Mouse (Mus musculus): ENCODE data around the gene Sprr2a2. TPM values are rescaled to one million over a fixed set of nuclear protein-coding genes. Genes with fewer than 3 reads are reported as not detected.

The Sprr2a2 gene
- not detected for total RNA-seq (2023)

DNA sequence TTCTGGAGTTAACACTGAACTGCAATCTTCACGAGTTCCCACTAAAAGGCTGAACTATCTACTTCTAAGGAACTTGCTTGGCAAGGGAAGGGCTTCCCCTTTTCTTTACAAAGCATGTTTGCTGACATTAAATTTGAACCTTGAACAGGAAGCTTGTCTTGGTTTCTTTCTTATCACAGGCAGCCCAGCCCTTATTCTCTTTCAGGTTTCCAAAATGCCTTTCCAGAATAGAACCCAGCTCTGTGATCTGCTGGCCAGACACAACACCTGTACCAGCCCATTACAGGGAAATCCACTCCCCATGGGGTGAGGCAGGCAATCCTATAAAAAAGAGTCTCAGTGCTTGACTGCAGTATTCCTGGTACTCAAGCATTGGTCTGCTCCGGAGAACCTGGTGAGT is at the start of gene Sprr2a2, which contains the start of gene Sprr2a1:
Sprr2a2 (plus strand) TSS at position 352 of the 400 bp plus-strand sequence.
Sprr2a1 (plus strand) TSS at position 231 of the 400 bp plus-strand sequence.

DNA sequence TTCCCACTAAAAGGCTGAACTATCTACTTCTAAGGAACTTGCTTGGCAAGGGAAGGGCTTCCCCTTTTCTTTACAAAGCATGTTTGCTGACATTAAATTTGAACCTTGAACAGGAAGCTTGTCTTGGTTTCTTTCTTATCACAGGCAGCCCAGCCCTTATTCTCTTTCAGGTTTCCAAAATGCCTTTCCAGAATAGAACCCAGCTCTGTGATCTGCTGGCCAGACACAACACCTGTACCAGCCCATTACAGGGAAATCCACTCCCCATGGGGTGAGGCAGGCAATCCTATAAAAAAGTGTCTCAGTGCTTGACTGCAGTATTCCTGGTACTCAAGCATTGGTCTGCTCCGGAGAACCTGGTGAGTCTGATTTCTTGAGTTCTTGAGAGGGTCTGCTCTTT is 69.4 kb downstream of the Sprr2a2 start, which contains the start of gene Sprr2a3:
Sprr2a3 (plus strand) TSS at position 317 of the 400 bp plus-strand sequence.

Other genes with a start within 250 kb of the Sprr2a2 start
- not detected for gene Pglyrp3, start 201.3 kb upstream of the Sprr2a2 start, total RNA-seq (2023)
- gene Lor, start 132.8 kb upstream of the Sprr2a2 start, total RNA-seq (2023) = not detected
- gene Prr9, start 92.0 kb upstream of the Sprr2a2 start, total RNA-seq (2023) = not detected
- gene Lelp1, start 73.2 kb upstream of the Sprr2a2 start, total RNA-seq (2023) = not detected
- gene Sprr2a1, start 121 bp upstream of the Sprr2a2 start, total RNA-seq (2023) = not detected
- not detected for gene Sprr2a3, start 69.5 kb downstream of the Sprr2a2 start, total RNA-seq (2023)
- gene Sprr2b, start 100.7 kb downstream of the Sprr2a2 start, total RNA-seq (2023) = not detected
- not detected for gene Sprr2d, start 123.2 kb downstream of the Sprr2a2 start, total RNA-seq (2023)
- gene Sprr2e, start 136.2 kb downstream of the Sprr2a2 start, total RNA-seq (2023) = not detected
- gene Sprr2f, start 149.3 kb downstream of the Sprr2a2 start, total RNA-seq (2023) = not detected
- gene Sprr2h, start 169.8 kb downstream of the Sprr2a2 start, total RNA-seq (2023) = not detected
- gene Sprr2i, start 192.1 kb downstream of the Sprr2a2 start, total RNA-seq (2023) = not detected
- not detected for gene Sprr2j-ps, start 202.2 kb downstream of the Sprr2a2 start, total RNA-seq (2023)
- 1 to 10 TPM in 1 of 2 experiments, under 1 TPM in 1; 0.86 to 2.0 TPM for gene Gm9774, start 213.5 kb downstream of the Sprr2a2 start, total RNA-seq (2023)
- gene Sprr2k, start 216.7 kb downstream of the Sprr2a2 start, total RNA-seq (2023) = not detected
- gene Sprr1b, start 222.9 kb downstream of the Sprr2a2 start, total RNA-seq (2023) = not detected
- not detected for gene Sprr3, start 242.8 kb downstream of the Sprr2a2 start, total RNA-seq (2023)